Mouse (Mus musculus) megakaryocyte-erythroid progenitor cell, adult 5-6 weeks (primary cell): ENCODE measurements around the gene Cnga1. TPM values are rescaled to one million over a fixed set of nuclear protein-coding genes. Genes with fewer than 3 reads are reported as not detected.

Source experiments
- ATAC-seq: replicated peaks from 2 replicates; pipeline ENCODE4 v1.8.0; 2016; ENCODE audit warnings: mild to moderate bottlenecking, inconsistent platforms; ENCODE audit not compliant: severe bottlenecking, poor library complexity, low FRiP score, low TSS enrichment
- total RNA-seq, 2 experiments: library from RNA; stranded (forward) in 1 of 2; stranded (reverse) in 1 of 2; fragments of 200-1000, 215-1000 nt in 1 of 2; fragments of >200 nt in 1 of 2; fragmentation: Nextera tagmentation in 1 of 2; gene quantifications; 2 replicates each; pipeline ENCODE4 v1.2.3; 2014 to 2017

The Cnga1 gene
- not detected in 2 replicates for total RNA-seq (2014; fragmentation: Nextera tagmentation)
- total RNA-seq (2017) = 0.23 TPM in 1 of 2 replicates, not detected in the other

GRCm38 (mm10) chr5:72644175-72644574 lies at the start of gene Cnga1:
TSS of gene Cnga1 (minus strand) at chr5:72644275.
- no peak for ATAC-seq

GRCm38 (mm10) chr5:72690516-72690915 lies 46.4 kb upstream of the Cnga1 start:
- no peak for ATAC-seq

DNA sequence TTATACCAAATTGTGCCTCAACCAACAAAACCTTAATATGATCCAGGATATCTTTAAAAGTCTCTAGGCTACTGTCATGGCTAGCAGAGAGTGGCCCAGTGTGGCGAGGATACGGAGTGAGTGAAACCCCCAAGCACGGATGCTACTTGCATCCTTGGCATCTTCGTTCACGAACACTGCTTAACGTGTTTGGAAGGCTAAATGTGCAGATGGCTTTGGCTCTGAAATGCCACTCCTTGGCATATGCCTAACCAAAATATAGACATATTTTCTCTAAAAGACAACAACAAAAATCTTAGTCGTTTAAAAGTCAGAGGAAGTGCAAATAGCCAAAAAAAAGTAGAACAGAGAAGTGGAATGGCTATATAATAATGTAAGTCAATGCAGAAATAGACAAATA lies 45.5 kb upstream of the Cnga1 start:
- no peak for ATAC-seq

DNA sequence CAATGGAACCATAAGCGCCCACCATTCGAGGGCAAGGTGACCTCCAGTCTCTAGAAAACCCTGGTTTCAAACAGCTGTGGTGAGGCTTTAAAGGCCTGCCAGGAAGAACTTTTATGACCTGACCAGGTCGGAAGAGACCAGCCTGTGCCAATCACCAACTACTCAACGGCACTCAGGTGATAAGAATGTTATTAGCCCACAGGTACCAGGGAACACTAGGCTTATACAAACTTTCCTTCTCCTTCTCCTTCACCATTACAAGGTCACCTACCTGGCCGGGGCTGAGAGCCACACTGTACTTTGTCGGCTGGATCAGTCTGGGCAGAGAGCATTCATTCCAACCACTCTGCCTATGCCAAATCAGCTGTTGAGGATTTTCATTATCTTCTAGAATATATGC lies 37.4 kb upstream of the Cnga1 start:
- no peak for ATAC-seq

GRCm38 (mm10) chr5:72674994-72675542 lies 31.0 kb upstream of the Cnga1 start:
- no peak for ATAC-seq

- ATAC-seq = no peak
Measured at GRCm38 (mm10) chr5:72671017-72671699, 27.1 kb upstream of the Cnga1 start.

DNA sequence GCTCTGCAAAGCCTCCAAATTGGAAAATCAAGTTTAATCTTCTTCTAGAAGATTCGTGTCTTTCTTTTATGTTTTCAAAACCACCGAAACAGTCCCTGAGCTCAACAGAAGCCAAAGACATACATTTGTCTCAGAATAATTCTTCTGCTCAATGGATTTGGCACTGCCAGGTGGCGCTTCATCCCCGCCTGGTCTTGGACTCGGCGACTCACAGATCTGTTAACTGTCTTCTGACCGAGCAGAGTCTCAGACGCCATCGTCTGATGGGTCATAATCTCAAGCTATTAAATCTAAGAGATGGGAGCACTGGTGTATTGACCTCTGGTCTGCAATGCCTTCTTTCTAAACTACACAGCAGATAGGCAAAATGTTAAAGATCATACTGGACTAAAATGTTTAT lies 24.3 kb upstream of the Cnga1 start:
- no peak for ATAC-seq

- ATAC-seq = no peak
Measured at GRCm38 (mm10) chr5:72666428-72666827, 22.4 kb upstream of the Cnga1 start.

GRCm38 (mm10) chr5:72665281-72665680 lies 21.2 kb upstream of the Cnga1 start:
- ATAC-seq = 0 out of 2 replicates have a peak, but pooled peaks have one; percentile 56

DNA sequence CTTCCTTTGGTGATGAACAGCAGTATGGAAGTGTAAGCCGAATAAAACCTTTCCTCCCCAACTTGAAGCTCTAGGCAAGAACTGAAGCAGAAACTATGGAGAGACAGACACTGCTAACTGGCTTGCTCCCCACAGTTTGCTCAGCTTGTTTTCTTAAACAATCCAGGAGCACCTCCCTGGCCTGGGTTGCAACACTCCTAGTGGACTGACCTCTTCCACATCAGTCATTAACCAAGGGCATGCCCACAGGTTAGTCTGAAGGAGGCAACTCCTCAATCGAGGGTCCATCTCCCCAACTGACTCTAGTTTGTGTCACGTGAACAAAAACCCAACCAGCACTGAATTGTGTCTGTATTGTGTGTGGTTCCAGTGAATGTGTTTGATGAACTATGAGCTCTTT lies 20.8 kb upstream of the Cnga1 start:
- ATAC-seq = no peak

DNA sequence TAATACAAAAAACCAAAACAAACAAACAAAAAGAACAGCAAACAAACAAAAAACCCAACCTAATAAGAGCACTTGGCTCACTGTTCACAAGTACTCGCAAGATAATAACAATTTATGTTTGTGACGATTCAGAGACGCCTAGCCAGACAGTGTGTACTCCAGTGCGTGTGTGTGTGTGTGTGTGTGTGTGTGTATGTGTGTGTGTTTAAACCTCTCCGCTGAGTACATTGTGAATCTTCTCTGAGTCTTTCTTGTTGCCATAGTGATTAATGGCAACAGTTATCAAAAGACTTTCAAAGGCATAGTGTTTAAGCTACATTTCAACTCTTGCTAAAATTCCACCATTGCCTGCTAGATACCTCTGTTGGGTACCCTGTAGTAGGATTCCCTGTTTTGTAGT lies 20.1 kb upstream of the Cnga1 start:
- ATAC-seq = no peak

DNA sequence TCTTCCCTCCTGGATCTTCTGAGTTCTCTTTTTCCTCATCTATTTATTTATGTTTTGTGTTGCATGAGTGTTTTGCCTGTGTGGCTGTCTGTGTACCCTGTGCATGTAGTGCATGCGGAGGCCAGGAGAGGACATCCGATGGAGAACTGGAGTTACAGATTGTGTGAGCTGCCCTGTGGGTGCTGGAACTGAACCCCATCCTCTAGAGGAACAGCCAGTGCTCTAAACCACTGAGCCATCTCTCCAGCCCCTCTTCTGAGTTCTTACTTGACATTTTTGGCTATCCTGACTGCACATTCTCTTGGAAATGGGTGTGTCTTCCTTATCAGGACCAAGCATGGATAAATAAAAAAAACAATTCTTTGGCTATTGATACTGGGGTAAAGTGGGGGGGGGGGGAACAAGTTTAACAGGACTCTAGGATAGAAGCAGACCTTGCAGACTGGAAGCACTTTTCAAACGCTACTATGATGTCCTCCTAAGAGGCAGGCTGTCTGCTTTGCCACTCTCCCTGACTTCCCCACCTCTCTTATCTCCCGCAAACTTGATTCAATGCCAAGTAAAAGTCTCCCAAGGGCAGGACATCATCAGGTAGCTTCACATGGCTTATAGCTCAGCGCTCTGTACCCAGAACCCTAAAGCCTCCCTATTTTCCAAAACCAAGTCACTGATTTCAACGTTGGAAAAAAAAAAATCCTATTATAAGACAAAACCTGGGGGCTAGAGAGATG lies 17.1 kb upstream of the Cnga1 start:
- peak; percentile 79 for ATAC-seq

DNA sequence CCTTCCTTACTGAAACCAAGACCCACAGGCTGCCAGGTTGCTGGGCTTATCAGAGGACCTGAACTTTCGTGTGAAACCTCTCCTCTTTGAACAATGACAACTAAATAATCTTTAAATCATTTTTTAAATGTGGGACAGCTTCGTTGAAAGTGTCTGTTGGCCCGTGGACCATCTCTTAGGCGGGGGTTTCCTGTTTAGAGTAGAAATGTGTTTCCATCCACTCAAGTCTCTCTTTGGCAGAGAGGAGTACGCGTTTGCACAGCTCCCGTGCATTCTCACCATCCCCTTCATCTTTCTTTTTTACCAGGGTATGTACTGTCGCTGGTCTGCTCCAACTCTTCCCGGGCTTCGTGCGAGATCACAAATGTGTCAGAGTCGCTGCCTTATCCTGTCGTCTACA lies 14.3 kb upstream of the Cnga1 start:
- no peak for ATAC-seq

DNA sequence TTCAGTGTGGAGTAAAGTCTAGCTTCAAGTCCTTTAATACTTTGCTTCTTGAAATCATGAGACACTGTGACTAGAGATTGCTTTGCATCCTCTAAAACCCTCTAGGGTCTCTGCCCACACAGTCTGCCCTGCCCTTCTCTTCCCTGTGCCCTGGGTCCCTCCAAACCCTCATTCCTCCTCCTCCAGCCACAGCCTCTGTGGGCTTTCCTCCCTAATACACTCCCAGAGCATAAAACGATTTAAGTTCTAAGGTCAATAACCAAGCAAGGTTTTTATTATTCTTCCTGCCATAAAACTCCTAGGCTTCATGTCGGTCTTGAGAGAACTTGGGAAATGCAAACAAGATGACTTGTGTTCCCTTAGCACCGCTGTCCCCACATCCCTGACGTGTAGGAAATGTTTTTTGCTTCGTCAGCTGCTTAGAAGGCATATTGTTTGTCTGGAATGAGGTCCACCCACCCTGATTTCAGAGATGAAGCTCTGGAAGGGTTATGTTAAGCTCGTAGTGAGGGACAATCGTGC lies 12.3 kb upstream of the Cnga1 start:
- no peak for ATAC-seq

DNA sequence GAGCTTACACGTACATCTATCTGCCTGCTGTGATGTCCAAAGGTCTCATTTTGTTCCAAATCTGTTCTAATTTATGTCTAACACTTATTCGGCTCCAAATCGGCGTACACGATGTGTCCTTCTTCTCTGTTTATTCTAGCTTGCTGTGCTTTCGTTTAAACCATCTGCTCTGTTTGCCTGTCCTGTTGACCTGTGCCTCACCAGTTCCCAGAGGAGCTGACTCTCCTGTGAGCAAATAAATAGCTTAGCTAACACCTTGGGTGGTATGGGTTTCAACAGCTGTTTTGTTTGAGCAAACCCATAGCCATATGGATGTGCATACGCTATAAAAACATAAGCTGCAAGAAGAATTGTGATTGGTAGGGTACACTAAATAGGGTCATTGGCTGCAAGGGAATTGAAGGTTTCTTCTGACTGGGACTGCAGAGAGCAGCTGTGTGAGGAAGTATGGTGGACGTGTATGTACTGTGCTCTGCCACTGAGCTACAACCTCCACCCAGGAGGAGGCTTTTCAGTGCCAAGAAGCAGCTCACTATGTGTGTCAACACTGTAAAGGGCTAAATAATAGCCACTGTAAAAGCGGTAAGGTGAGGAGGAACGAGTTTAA lies 9.1 kb upstream of the Cnga1 start:
- no peak for ATAC-seq

DNA sequence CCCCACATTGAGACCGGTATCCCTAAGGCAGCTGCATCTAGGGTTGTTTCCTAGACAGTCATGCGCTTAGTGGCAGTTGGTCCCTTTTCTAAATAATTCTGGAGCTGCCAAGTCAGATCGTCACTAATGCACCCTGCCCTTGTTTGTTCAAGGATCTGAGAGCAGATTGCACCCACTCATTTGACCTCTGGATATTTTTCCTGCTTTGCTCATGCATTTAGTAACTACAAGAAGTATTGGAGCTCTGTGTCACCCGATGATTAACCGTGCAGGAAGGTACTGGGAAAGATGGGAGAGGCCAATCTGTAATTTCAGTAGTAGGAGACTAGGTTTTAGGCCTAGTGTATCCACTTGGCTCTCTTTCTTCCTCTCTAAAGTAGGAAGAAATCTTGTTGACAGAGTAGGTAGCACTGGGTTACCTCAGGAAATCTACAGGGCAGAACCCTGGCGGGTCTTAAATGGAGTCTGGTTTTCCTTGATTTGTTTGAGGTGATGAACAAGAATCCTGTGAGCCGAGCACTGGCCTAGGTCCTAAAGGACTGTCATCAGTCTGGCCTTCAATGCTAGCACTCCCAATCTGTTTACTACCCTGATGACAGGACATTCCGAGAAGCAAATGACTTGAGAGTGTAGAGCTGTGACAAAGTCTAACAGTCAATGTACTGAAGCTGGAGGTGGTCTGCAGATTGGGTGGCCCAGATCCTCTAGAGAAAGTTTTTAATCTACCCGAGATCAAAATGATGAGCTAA lies 5.1 kb upstream of the Cnga1 start:
- no peak for ATAC-seq

DNA sequence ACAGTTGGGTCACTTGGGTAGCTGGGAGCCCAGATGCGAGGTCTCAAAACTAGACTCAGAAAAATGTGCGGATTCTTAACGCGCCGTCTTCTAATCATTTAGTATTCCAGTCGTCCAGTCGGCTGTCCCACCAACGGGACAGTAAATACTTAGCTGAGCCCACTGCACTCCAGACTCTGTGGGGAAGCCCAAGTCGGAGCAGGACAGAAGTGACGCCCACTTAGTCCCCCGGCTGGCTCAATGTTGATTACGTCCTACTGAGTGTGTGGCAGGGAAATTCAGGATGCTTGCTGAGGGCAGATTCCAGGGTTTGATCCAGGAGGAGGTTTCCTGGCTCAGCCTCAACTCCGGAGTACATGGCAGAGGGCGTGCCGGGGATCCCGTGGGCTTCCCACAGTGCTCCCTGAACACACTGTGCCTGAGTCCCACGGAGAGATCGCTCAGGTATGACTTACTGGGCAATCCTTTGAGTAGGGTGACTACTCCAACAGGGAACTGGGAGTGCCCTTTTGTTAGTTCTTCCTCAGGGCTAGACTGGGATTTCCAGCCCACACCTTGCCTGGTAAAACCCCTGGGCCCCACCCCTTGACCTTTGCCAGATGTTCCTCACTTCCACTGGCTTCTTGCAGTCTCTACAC lies 4.0 kb upstream of the Cnga1 start:
- ATAC-seq = peak; percentile 54

GRCm38 (mm10) chr5:72647418-72647907 lies 3.4 kb upstream of the Cnga1 start, which contains the start of gene Nipal1:
TSS of gene Nipal1 (plus strand) at chr5:72647795.
- peak; percentile 99 for ATAC-seq

- ATAC-seq = no peak
Measured at GRCm38 (mm10) chr5:72646996-72647395, 2.9 kb upstream of the Cnga1 start.
